Mouse (Mus musculus) myocyte (in vitro differentiated cells): ENCODE data around the gene Atl3. TPM values are rescaled to one million over a fixed set of nuclear protein-coding genes. Genes with fewer than 3 reads are reported as not detected.

Experiments used
- H3K27me3 ChIP-seq: one replicate; pipeline ENCODE4 v1.6.1; 2011; ENCODE audit not compliant: control insufficient read depth, insufficient read depth, insufficient read length
- H3K36me3 ChIP-seq: one replicate; pipeline ENCODE4 v1.6.1; 2011; ENCODE audit not compliant: control insufficient read depth, insufficient read depth
- H3K4me2 ChIP-seq: one replicate; pipeline ENCODE4 v1.6.1; 2011; ENCODE audit warnings: low read depth, control low read depth
- H3K4me3 ChIP-seq: one replicate; pipeline ENCODE4 v1.5.1; 2011; ENCODE audit warnings: mild to moderate bottlenecking, control low read depth, moderate library complexity
- H3K79me2 ChIP-seq: one replicate; pipeline ENCODE4 v1.6.1; 2011; ENCODE audit not compliant: control insufficient read depth, insufficient read depth
- H3ac ChIP-seq: one replicate; pipeline ENCODE4 v1.6.1; 2011; ENCODE audit not compliant: control insufficient read depth, insufficient read length
- CEBPB ChIP-seq: IDR thresholded peaks from 2 replicates; pipeline ENCODE4 v1.6.1; 2011; ENCODE audit warnings: mild to moderate bottlenecking, moderate library complexity; ENCODE audit not compliant: poor library complexity, insufficient read depth, severe bottlenecking
- E2F4 ChIP-seq: IDR thresholded peaks from one replicate; pipeline ENCODE4 v1.6.1; 2011; ENCODE audit warnings: mild to moderate bottlenecking, control low read depth, moderate library complexity; ENCODE audit not compliant: insufficient read depth
- MAX ChIP-seq: IDR thresholded peaks from one replicate; pipeline ENCODE4 v1.6.1; 2011; ENCODE audit warnings: low read depth, mild to moderate bottlenecking, control low read depth
- MYOD1 ChIP-seq, 3 experiments: IDR thresholded peaks; one replicate each; pipeline ENCODE4 v1.6.1; 2011; ENCODE audit warnings: control low read depth in 2 of 3, low read depth in 2 of 3, mild to moderate bottlenecking in 2 of 3, moderate library complexity in 1 of 3; ENCODE audit not compliant: insufficient read length in 2 of 3, control insufficient read depth in 1 of 3
- MYOG ChIP-seq, 3 experiments: IDR thresholded peaks; one replicate each; pipeline ENCODE4 v1.6.1; 2011; ENCODE audit warnings: control low read depth in 2 of 3, low read depth in 2 of 3, mild to moderate bottlenecking in 2 of 3; ENCODE audit not compliant: insufficient read length in 2 of 3, control insufficient read depth in 1 of 3, insufficient read depth in 1 of 3
- POLR2A ChIP-seq: IDR thresholded peaks from one replicate; pipeline ENCODE4 v1.6.1; 2011; ENCODE audit warnings: low read depth, mild to moderate bottlenecking, control low read depth, moderate library complexity; ENCODE audit not compliant: insufficient read length
- POLR2AphosphoS2 ChIP-seq: IDR thresholded peaks from one replicate; pipeline ENCODE4 v1.6.1; 2011; ENCODE audit warnings: low read depth, control low read depth; ENCODE audit not compliant: insufficient read length
- REST ChIP-seq: IDR thresholded peaks from one replicate; pipeline ENCODE4 v1.6.1; 2011; ENCODE audit warnings: mild to moderate bottlenecking, control low read depth, moderate library complexity; ENCODE audit not compliant: insufficient read depth, insufficient read length
- SRF ChIP-seq: IDR thresholded peaks from one replicate; pipeline ENCODE4 v1.6.1; 2011; ENCODE audit warnings: low read depth; ENCODE audit not compliant: control insufficient read depth, insufficient read length
- TCF12 ChIP-seq: IDR thresholded peaks from one replicate; pipeline ENCODE4 v1.6.1; 2011; ENCODE audit warnings: mild to moderate bottlenecking, control low read depth; ENCODE audit not compliant: poor library complexity, insufficient read depth, severe bottlenecking
- TCF3 ChIP-seq: IDR thresholded peaks from one replicate; pipeline ENCODE4 v1.6.1; 2011; ENCODE audit warnings: low read depth, control low read depth; ENCODE audit not compliant: insufficient read length
- USF1 ChIP-seq: IDR thresholded peaks from one replicate; pipeline ENCODE4 v1.6.1; 2011; ENCODE audit warnings: low read depth, mild to moderate bottlenecking, control low read depth, moderate library complexity
- polyA plus RNA-seq: library from polyadenylated mRNA; unstranded; fragments of >200 nt; fragmentation: generic; extraction: Trizol; gene quantifications from one replicate; pipeline ENCODE4 v1.2.1, GENCODE M21; 2012; ENCODE audit warnings: missing spikeins

The Atl3 gene
- polyA plus RNA-seq, 1 experiment = 14.4 TPM

- no peaks in the 10 kb centered on the region for H3K27me3 ChIP-seq
- H3K4me3 ChIP-seq = no peak overlapping the region
- H3ac ChIP-seq = no peak overlapping the region
- H3K36me3 ChIP-seq = peaks cover 37% of the 10 kb centered on the region
- no peaks in the 10 kb centered on the region for H3K79me2 ChIP-seq
- H3K4me2 ChIP-seq = no peak overlapping the region
- no peak for TF ChIP-seq CEBPB
- no peak for TF ChIP-seq TCF12
- no peak for TF ChIP-seq TCF3
- no peak for TF ChIP-seq MAX
Observed at GRCm38 (mm10) chr19:7516437-7516836, 22.6 kb downstream of the Atl3 start.

DNA sequence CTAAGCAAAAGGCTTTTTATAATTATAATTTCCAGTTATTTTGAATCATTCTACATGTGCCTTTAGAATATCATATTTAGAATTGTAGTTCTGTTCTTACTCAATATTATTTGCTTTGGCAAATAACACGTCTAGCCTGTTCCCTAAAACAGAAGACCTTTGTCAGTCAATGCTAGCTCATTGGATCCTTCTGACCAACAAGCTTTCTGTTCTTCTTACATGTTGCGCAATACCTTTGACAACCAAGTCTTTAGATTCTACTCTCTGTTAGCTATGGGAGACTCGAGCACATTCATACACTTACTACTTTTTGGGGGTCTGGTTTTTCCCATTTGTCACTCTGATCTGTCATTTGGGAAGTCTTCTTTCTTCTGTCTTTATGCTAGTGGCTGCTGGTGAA lies 27.8 kb downstream of the Atl3 start:
- Histone ChIP-seq H3K4me2 (no peak overlapping the region), H3K27me3 (no peaks in the 10 kb centered on the region), H3K4me3 (no peak overlapping the region), H3K36me3 (peaks cover 67% of the 10 kb centered on the region), H3ac (no peak overlapping the region), H3K79me2 (no peaks in the 10 kb centered on the region)
- peak; percentile 82 for TF ChIP-seq CEBPB
- TF ChIP-seq MYOD1 (IDR thresholded peaks at IDR 0.05; ENCODE audit: control insufficient read depth in 1 of 3, insufficient read length in 2 of 3, low read depth in 2 of 3) = no peak

GRCm38 (mm10) chr19:7522856-7523255 lies 29.0 kb downstream of the Atl3 start:
- Histone ChIP-seq H3K27me3 (no peaks in the 10 kb centered on the region), H3ac (no peak overlapping the region), H3K4me3 (no peak overlapping the region), H3K36me3 (peaks cover 66% of the 10 kb centered on the region), H3K4me2 (no peak overlapping the region), H3K79me2 (no peaks in the 10 kb centered on the region)
- TF ChIP-seq POLR2A (no peak), USF1 (no peak), REST (no peak), MYOD1 (IDR thresholded peaks at IDR 0.05; ENCODE audit: control insufficient read depth in 1 of 3, insufficient read length in 2 of 3, low read depth in 2 of 3) (no peak), CEBPB (no peak), E2F4 (no peak), SRF (no peak), TCF3 (no peak), POLR2AphosphoS2 (no peak), MYOG (IDR thresholded peaks at IDR 0.05; ENCODE audit: control insufficient read depth in 1 of 3, insufficient read depth in 1 of 3, insufficient read length in 2 of 3, low read depth in 2 of 3) (no peak), TCF12 (no peak), MAX (no peak)

DNA sequence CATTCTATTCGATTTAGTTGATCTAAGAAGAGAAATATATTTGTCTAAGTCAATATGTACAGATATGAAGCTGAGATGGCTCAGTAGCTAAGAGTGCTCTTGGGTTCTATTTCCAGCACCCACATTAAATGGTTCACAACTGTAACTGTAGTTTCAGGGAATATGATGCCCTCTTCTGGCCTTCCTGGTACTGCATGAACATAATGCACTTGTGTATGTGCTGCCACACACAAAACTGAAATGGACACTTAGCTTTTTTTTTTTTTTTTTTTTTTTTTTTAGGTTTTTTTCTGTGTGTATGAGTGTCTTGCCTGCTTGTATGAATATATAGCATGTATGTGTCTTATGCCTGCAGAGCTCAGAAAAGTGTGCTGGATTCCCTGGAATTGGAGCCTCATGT lies 29.5 kb downstream of the Atl3 start:
- H3K4me2 ChIP-seq = no peak overlapping the region
- H3K27me3 ChIP-seq = no peaks in the 10 kb centered on the region
- no peak for TF ChIP-seq CEBPB
- TF ChIP-seq SRF = no peak
- no peak for TF ChIP-seq POLR2AphosphoS2
- TF ChIP-seq TCF12 = no peak
- TF ChIP-seq USF1 = no peak
- no peak for TF ChIP-seq REST
- TF ChIP-seq MYOD1 (IDR thresholded peaks at IDR 0.05; ENCODE audit: control insufficient read depth in 1 of 3, insufficient read length in 2 of 3, low read depth in 2 of 3) = no peak
- TF ChIP-seq MYOG (IDR thresholded peaks at IDR 0.05; ENCODE audit: control insufficient read depth in 1 of 3, insufficient read depth in 1 of 3, insufficient read length in 2 of 3, low read depth in 2 of 3) = no peak
- no peak for TF ChIP-seq TCF3
- no peak for TF ChIP-seq E2F4
- no peak for TF ChIP-seq MAX
- no peak for TF ChIP-seq POLR2A
- H3K36me3 ChIP-seq = peaks cover 66% of the 10 kb centered on the region
- no peak overlapping the region for H3ac ChIP-seq
- no peak overlapping the region for H3K4me3 ChIP-seq
- H3K79me2 ChIP-seq = no peaks in the 10 kb centered on the region

GRCm38 (mm10) chr19:7523781-7524180 lies 29.9 kb downstream of the Atl3 start:
- Histone ChIP-seq H3K36me3 (peaks cover 65% of the 10 kb centered on the region), H3K79me2 (no peaks in the 10 kb centered on the region), H3K27me3 (no peaks in the 10 kb centered on the region), H3ac (no peak overlapping the region), H3K4me2 (no peak overlapping the region), H3K4me3 (no peak overlapping the region)
- no peak for TF ChIP-seq CEBPB
- no peak for TF ChIP-seq POLR2A
- no peak for TF ChIP-seq TCF12
- no peak for TF ChIP-seq MYOG (IDR thresholded peaks at IDR 0.05; ENCODE audit: control insufficient read depth in 1 of 3, insufficient read depth in 1 of 3, insufficient read length in 2 of 3, low read depth in 2 of 3)
- no peak for TF ChIP-seq SRF
- no peak for TF ChIP-seq E2F4
